Mouse (Mus musculus) liver, embryonic 14.5 days (tissue): ENCODE data around the gene P2rx7.

ENCODE experiments used
- CTCF ChIP-seq: IDR thresholded peaks from 2 replicates; pipeline ENCODE4 v1.5.1; 2016; ENCODE audit warnings: antibody characterized with exemption, low read depth, control low read depth
- EP300 ChIP-seq: IDR thresholded peaks from 2 replicates; pipeline ENCODE4 v1.6.1; 2016; ENCODE audit warnings: antibody characterized with exemption, low read depth

GRCm38 (mm10) chr5:122700837-122701212 lies 57.1 kb downstream of the P2rx7 start:
- no peak for TF ChIP-seq CTCF
- no peak for TF ChIP-seq EP300
